Mouse (Mus musculus) fibroblast of lung, adult 2 months (primary cell): ENCODE data around the gene Egln3.

Source experiments
- DNase-seq: peaks from one replicate; pipeline ENCODE4 v3.0.0-alpha.2; 2011; ENCODE audit warnings: low read depth

Egln3 gene

DNA sequence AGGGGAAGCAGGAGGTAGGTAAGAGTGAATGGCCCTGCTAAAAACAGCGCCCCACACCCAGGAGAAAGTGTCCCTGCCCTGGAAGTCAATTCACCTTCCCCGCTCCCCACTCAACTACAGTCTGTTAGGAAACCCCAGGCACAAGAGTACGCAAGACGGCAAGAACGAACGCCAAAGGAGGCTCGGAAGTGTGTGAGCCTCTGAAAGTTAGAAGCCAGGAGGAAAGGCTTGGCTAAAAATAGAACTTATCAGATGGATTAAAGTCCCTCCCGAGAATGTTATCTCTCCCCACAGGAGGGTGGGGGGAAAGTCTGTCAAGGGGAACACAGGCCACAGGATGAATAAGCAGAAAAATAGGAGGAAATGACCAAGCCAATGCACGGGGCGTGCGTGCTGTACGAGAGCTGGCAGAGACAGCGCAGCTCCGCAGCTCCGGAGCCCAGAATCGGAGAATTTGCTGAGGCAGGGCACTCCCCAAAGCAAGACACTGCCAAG lies 41.0 kb downstream of the Egln3 start:
- peak; percentile 42 for DNase-seq

DNA sequence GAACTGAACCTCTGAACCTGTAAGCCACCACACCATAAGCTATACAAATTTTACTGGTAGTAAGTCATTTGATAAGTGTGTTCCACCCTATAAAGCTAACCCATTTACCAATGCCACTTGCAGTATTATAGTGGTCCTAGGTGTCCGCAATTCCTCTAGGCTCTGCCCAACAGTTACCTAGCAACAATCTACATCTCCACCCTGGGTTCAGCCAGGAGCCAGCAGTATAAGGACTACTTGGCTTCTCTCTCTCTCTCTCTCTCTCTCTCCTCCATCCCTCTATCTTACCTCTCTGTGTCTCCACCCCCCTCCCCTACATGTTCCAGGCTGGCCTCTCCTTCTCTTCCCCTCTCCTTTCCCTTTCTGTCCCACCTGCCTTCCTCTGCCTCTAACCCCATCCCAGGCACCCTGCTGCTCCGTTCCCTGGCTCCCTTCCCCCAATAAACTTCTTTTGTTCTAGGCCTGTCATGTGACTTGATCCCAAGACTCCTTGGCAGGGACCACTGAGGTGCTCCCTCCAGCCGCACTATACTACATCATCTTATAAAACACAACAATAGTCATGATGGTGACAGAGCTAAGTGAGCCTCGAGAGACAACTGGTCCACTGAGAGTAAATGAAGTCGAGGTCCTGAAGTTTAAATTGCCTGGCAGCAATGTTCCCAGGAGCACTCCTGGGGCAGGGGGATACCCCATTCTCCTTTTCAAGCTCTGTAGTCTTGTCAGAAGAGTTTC lies 42.0 kb downstream of the Egln3 start:
- DNase-seq, result no peak

DNA sequence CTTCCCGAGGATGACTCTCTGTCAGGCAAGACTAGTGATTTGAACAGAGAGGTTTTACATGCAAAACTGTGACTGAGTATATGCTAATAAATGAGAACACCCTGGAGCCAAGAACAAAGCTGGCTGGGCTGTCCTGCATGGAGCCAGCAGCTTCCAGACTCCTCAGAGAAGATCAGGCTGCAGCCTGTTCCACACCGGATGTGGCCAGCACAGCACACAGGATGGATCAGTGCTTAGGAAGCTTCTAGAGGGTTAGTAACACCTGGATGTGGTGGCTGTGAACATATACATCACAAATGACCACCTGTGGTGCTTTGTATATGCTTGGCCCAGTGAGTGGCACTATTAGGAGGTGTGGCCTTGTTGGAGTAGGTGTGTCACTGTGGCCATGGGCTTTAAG lies 43.4 kb downstream of the Egln3 start:
- DNase-seq, result no peak

DNA sequence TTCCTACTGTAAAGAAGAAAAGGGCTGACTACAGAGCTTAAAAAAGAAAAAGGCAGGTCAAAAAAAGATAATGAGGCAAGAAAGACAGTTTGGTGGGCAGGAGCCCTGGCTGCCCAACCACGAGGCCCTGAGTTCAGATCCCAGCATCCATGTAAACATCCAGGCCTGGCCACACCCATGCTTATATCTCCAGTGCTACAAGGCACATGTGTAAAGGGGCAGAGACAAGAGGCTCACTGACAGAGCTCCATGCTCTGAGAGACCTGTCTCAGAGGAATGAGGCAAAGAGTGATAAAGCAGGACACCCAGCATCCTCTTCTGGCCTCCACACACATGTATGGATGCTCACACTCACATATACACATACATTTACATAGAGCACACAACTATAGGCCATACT lies 48.9 kb downstream of the Egln3 start:
- no peak for DNase-seq

DNA sequence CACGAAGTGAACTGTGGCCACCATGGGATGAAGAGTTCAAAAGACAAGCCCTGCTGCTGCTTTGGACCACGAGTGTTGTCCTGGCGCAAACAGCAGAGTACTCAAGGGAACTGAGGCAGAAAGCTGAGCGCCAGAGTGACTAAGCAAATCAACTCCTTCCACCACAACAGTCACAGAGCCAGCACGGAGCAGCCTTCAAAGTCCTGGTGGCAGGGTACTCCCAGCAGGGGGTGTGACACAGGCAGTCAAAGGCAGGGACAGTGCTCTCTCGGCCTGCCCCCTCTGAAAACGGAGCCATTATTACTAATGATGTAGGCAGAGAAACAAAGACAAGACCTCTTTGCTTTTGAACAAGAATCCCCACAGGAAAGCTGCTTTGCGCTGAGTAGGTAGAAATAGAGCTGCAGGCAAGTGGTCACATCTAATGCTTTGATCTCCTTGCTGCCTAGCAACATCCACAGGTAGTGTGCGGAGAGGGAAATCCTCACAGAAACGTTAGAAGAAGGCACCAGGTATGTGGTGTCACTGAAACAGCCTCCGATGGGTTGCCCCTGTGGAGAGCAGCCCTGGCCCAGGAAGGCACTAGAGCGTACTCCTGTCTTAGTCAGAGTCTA lies 56.6 kb downstream of the Egln3 start:
- no peak for DNase-seq
